Mouse (Mus musculus): Measurements from ENCODE around the gene Retreg1.

DNA sequence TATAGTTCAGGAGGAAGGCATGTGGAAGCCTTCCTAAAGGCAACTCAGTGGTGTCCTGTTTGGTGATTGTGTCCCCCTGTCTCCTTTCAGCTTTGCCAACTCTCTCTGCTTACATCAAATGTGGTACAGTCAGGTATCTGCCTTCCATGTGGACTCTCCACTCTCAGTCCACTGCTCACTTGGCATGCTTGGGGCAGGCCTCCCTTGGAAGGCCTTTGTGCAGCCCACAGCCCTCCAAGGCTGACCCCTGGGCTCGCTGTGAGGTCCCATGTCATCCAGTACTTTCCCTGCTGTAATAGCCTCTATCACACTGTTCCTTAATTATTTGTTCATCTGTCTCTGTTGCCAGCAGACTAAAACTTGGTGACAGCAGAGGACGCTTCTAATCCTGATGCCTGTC is 79.0 kb downstream of the Retreg1 start:
- TF ChIP-seq CTCF (IDR thresholded peaks at IDR 0.05; ENCODE audit: borderline replicate concordance, control insufficient read depth, extremely low read depth, insufficient read depth, low read length, poor library complexity) (no peak), POLR2A (IDR thresholded peaks at IDR 0.05; ENCODE audit: control insufficient read depth, extremely low read depth, insufficient read depth, low read length, poor library complexity) (no peak)
